Mouse (Mus musculus) small intestine, adult 2 months (tissue): ENCODE measurements around the gene Mip.

ENCODE experiments used
- CTCF ChIP-seq: fragments of 200-500 bp; IDR thresholded peaks from 2 replicates; pipeline ENCODE4 v1.5.1; 2012; ENCODE audit warnings: low read depth, mild to moderate bottlenecking, control low read depth, inconsistent platforms, low read length, moderate library complexity, mixed read lengths; ENCODE audit not compliant: insufficient replicate concordance, insufficient read length; ENCODE audit errors: extremely low read depth
- POLR2A ChIP-seq: fragments of 200-500 bp; IDR thresholded peaks from 2 replicates; pipeline ENCODE4 v1.6.1; 2012; ENCODE audit warnings: low read depth, mild to moderate bottlenecking, control low read depth, inconsistent platforms, low read length, moderate library complexity

- TF ChIP-seq CTCF (no peak), POLR2A (no peak)
Observed at GRCm38 (mm10) chr10:128175996-128176755, 49.5 kb upstream of the Mip start.
